Mouse (Mus musculus) monocyte, adult 2 months (primary cell): ENCODE measurements around the gene Gvin1.
"Not testable (repeated sequence)": the region's sequence is repeated elsewhere in the genome, so short reads cannot be mapped to it uniquely, and the experiment has no call there.

Source experiments
- DNase-seq, 2 experiments: peaks; one replicate each; pipeline ENCODE4 v3.0.0; 2022; ENCODE audit warnings: low spot score in 2 of 2, low read depth in 1 of 2

The Gvin1 gene

DNA sequence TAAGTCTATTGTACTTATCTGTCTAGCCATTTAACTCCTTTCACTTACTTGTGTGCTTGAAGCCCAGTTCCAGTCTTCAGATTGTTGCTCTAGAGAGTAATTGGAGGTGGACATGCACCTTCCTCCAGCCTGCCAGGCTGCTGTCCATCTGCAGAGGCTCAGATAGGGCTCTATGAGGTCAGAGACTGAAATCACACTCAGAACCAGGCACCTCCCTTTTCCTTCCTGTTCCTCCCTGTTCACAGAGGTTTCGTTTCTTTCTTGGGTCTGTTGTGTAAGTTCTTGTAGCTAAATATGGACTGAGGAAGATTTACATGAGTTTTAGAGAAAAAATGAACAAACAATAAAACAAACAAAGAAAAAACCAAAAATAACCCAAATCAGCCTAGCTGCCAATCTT, at the start of gene Gvin1:
TSS of gene Gvin1 (minus strand) at position 150 of the 400 bp plus-strand sequence.
- DNase-seq, result not testable (repeated sequence)

DNA sequence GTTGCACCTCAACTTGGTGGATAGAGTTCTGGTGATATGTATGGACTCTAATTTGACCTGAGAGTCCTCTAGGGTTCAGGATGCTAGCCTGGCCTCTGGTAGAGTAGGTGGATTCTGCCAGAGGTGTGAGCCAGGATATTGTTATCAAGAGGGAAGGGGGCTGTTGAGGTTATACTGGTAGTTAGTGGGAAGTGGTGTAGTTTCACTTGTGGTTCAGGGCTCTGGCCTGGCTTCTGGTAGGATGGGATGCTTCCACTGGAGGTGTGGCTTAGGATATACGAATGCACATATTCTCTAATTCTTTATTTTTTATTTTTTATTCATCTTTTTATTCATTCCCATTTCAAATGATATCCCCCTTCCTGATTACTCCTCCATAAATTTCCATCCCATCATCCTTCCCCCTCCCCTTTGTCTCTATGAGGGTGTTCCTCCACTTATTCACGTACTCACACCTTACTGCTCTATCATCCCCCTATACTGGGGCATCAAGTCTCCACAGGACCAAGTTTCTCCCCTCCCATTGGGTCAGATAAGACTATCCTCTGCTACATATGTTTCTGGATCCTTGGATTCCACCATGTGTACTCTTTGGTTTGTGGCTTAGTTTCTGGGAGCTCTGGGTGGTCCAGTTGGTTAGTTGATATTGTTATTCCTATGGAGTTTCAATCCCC, 36.9 kb upstream of the Gvin1 start:
- DNase-seq, result no peak

DNA sequence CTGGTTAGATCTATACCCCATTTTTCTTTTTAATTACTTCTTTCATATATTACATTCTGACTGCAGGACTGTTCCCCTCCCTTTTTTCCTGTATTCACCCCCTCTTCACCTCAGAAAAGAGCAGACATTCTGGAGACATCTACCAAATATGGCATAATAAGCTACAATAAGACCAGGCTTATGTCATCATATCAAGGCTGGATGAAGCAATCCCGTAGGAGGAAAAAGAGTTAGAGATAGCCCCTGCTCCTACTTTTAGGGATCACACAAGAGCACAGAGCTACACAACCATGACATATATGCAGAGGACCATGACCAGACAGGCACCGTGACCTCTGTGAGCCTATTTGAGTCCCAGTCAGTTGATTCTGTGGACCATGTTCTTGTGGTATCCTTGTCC, 33.8 kb upstream of the Gvin1 start:
- DNase-seq, result no peak

DNA sequence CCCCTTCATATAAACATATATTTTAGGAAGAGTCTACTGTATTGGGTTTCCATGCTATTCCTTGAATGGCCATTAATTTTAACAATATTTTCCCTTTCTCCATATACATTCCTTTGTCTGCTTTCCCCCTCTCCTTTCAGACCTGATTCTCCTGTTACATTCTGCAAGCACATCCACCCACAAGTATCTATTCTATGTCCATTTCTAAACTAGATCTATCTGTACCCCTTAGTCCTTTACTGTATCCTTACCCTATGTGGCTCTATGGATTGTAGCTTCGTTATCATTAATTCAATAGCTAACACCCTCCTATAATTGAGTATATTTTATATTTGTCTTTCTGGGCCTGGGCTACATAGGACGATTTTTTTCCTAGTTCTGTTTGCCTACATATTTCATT, 33.1 kb upstream of the Gvin1 start:
- DNase-seq, result no peak

DNA sequence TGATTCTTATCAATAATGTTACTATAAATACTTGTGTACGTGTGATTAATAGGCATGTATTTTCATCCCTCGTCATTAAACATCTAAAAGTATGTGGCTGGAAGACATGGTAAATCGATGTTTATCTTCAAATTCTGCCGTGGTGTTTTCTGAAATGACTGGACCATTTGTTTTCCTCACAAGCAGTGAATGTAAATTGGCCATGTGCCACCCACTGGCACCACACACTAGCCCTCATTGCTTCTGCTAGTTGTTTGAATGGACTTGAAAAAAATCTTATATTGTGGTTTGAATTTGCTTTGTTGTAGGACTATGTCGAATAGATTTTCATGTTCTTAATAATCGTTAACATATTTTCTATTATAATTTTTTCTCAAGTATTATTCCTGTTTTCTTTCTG, 30.5 kb upstream of the Gvin1 start:
- no peak for DNase-seq

DNA sequence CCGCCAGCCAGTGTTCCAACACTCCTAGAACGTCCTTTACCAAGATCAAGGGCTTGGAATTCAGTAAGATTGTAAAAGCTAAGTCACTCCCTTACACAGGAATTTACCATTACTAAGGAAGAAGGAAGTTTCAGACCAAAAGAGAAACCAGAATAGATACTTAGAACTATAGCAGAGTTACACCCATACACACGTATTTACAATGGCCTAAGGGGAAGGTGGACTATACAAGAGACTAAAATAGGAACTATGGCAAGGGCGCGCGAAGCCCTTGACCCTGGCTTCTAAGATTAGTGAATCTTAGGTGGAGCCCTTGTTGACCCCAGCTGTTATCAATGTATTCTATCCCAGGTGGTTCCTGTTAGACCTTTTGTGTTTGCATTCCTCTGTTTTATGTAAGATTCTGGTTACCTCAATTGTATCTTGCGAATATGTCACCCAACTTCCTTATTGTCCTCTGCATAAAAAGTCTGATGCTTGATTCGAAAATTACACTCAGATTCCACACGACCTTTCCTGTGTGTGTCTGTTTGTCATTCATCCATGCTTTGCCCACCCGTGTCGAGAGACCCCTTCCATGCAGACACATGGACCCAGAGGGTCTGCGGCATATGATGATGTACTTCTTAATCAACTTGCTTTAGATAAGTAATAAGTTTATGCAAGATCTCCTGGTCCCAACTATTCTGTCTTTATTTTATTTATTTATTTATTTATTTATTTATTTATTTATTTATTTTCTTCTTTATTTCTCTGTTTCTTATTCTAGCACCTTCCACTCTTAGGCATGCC, 25.6 kb upstream of the Gvin1 start:
- not testable (repeated sequence) for DNase-seq

DNA sequence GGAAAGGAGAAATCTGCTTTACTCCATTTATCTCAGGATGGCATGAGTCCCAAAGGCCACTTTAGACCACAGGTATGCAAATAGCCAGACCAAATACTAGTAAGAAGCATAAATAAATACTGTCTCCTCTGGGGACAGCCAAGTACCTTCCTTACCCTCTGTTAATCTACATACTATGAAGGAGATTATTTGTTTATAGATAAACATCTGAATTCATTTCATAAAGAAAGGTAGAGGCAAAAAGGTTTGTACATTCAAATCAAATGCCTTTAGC, 22.0 kb upstream of the Gvin1 start:
- no peak for DNase-seq

DNA sequence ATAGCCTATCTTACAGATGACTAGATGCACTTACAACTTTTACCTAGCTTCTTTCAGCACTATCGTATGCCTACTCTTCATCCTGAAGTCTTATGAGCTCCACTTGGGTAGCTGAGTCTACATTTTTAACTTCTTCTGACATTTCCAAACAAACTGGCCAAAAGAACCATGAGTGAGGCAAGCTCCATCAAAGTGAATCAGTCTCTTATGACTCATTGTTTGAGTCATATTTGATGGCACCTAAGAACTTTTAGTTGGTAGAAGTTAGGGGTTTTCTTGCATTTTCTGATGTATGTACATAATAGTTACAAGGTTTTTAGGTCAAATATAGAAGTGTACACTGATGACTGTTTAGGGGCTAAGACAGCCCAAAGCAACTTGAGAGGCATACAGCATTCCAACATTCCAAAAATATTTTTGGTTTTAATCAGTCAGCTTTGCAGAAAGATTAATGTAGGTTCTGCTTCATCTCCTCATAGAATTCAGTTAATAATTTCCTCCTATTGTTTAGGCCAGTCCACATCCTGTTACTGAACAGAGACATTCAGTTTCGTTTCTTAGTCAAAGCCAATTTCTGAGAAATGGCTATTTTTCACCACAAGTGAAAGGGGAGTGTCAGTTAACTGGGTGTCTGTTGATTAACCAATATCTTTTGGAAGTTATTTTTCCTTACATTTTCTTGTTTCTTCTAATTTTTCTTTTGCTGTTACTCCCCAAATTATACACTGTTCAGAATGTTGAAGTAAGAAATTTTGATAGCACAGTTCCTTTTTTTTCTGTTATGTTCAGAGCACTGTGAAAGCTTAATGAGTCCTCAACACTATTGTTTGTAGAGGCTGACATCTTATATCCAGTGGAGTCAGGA, 21.4 kb upstream of the Gvin1 start:
- no peak for DNase-seq

DNA sequence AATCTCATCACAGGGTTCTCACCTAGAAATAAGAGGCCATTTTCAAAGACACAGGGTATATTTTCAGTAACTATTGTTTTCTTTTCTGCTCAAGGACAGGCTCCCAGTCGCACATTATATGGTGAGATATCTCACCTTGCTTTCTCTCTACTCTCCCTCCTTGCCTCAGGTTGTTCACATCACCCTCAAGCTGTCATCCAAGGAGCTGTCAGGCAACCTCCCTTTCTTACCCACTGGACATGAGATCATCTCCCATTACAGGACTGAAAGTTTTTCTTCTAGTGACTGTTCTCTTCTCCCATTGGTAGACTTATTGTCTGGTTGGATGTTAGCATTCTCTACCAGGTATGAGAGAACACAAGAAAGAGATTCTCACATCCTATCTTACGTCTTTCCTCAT, 20.5 kb upstream of the Gvin1 start:
- DNase-seq, result no peak

DNA sequence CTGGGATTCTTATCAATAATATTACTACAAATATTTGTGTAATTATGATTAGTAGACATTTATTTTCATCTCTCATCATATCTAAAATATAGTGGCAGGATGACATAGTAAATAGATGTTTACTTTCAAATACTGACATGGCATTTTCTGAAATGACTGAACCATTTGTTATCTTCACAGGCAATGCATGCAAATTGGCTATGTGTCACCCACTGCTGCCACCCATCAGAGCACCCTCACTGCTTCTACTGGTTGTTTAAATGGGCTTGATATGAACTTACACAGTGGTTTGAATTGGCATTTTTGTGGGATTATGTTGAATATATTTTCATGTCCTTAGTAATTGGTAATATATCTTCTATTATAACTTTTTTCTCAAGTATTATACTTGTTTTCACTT, 784 bp upstream of the Gvin1 start:
- not testable (repeated sequence) for DNase-seq

DNA sequence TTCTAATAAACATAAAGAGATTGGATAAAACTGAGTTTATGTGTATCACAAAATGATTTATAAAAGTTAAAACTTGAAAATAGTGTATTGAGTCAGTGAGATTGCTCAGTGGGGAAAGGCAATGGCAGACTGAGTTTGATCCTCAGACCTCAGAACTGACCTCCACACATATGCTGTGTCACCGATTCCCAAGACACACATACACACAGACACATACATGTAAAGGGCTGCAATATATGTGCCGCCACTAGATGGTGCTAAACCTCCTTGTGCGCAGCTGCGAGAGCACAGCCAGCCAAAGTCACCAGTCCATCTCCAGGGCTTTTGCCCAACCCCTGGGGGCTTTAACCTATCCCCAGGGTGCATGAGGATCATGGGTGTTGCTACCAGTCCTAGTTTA, 1.4 kb downstream of the Gvin1 start:
- not testable (repeated sequence) for DNase-seq

DNA sequence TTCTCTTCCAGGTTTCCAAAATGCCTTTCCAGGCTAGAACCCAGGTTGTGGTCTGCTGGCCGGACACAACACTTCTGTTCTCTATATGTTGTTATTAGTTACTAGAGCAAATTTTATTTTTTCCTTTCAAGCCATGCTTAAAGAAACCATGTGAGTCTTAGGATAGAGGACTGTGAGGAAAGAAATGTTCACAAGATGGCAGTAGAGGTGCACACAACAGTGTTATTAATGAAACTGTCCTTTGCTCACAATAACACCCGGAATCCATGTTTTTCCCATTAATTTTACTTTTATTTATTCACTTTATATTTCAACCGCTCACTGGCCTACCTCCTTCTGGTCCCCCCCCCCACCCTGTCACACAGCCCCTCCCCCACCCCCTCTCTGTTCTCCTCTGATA, 8.5 kb downstream of the Gvin1 start:
- not testable (repeated sequence) for DNase-seq

DNA sequence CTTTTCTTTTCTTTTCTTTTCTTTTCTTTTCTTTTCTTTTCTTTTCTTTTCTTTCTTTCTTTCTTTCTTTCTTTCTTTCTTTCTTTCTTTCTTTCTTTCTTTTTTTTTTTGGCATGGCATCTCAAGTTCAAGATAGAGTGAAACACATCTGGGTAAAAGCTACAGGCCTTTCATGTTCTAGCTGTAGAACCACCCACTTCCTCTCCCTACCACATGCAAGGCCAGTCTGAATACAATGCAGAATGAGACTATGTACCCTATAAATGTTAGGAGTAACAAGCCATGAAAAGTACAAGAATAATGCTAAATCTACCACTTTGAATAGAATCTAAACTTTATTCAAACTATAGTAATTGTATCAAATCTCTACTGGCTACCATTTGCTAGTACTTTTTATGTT, 38.1 kb downstream of the Gvin1 start:
- DNase-seq, result not testable (repeated sequence)

DNA sequence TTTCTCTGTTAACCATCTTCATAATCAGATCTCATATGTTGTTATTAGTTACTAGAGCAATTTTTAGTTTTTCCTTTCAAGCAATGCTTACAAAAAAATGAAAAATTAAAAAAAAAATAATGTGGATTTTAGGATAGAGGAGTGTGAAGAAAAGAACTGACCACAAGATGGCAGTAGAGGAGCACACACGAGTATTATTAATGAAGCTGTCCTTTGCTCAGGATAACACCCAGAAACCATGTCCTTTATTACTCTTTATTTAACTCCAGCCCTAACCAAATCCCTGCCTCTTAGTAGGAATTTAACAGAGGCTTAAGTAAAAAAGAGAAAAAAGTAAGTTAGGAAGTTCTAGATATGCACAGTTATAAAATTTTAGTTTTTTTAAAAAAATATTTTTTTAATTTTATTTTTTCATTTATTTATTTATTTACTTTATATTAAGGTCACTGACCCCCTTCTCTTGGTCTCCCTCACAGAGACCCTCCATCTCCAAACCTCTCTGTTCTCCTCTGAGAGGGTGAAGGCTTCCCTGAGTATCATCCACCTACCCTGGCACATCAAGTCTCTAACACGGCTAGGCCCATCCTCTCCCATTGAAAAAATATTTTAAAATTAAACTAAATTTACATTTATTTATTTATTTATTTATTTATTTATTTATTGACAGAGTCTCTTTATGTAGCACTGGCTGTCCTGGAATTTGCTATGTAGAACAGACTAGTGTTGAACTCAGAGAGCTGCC, 69.9 kb downstream of the Gvin1 start:
- DNase-seq, result not testable (repeated sequence)

DNA sequence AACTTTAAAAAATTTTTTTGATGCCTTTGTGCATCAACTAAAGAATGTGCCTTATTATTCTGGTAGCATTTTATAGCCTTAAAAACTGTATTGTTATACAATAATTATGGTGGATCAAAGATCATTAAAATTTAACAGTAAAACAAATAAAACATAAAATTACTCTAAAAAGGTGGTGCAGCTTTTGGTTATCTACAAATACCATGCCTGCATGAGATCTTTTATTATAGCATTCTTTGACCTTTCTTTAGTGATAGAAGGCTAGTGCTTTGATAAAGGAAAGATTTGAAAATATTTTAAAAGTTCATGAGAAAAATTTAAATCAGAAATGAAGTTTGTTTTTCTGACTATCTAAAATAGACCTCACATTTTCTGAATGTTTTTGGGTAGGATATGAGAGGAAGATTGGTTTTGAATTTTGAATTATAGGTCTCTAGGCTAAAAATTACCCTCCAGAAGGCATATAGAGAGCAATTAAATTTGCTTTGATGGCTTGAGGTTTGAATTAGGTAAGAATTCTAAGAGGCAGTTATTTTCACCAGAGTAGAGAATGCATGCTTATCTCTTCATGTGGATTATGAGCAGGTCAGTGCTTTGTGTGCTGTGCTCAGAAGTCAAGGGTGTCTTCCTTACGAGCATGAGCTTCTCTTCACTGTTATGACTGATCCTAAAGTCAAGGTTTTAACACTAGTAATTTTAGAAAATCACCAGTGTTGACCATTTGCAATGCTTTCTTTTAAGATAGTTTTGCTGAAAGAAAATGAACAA, 73.8 kb downstream of the Gvin1 start:
- DNase-seq, result not testable (repeated sequence)

DNA sequence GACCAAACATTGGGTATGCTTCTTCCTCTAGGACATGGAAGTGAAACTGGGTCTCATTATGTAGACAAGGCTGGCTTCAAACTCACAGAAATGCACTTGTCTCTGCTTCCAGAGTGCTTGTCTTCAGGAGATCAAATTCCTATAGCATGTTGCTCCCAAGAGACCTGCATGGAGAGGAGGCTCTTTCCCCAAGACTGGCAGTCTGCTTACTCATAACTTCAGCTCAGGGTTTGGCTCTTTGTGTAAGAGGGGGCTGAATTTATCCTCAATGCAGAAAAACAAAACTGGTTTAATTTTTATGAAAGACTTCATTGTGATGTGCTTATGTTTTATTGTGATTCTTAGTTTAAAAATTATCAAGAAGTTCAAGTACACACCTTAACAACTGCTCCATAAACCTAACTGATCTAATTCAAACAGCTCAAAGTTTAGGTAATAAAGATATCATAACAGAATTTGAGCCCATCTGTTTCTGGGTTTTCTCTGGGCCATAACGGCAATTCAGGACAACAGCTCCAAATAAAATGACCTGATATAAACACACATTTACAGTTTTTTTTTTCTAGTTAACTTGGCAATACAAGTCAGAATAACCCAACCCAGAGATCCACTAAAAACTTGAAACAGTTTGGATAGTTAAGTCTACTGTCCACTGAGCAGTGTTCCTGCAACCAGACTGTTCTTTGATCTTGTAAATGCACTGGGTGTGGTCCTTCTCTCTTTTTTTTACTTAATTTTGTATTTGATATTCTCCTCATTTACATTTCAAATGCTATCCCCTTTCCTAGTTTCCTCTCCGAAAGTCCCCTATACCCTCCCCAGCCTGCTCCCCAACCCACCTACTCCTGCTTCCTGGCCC, 97.8 kb downstream of the Gvin1 start:
- not testable (repeated sequence) for DNase-seq
